Mouse (Mus musculus): ENCODE data around the gene Tnks2.

DNA sequence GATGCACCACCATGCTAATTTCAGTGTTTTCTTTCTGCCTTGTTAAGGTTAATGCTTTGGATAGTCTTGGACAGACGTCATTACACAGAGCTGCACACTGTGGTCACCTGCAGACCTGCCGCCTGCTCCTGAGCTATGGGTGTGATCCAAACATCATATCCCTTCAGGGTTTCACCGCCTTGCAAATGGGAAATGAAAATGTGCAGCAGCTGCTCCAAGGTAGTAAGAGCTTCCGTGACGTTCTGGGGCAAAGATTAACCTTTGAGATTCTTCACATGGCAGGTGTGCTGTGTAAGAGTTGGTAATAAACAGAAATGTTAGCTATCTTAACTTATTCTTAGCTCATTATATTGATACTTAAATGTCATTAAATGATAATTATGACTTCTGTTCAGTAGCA is 31.9 kb downstream of the Tnks2 start:
- TF ChIP-seq CTCF (IDR thresholded peaks at IDR 0.05; ENCODE audit: low read depth, low read length): no peak
- TF ChIP-seq POLR2A (IDR thresholded peaks at IDR 0.05; ENCODE audit: extremely low read depth, insufficient read depth, low read length): no peak
